Mouse (Mus musculus): Measurements from ENCODE around the gene Olfr1317.

The Olfr1317 gene

GRCm38 (mm10) chr2:112140029-112140428 lies at the start of gene Olfr1317:
Olfr1317 (plus strand) TSS chr2:112140329.
- Histone ChIP-seq H3K36me3 (ENCODE audit: insufficient read depth, low read length) (no peaks in the 10 kb centered on the region), H3K4me1 (replicated peaks; ENCODE audit: low read depth, low read length) (no peaks in the 10 kb centered on the region), H3K9me3 (ENCODE audit: low read length) (no peaks in the 10 kb centered on the region), H3K4me3 (replicated peaks; ENCODE audit: low read length) (no peak within 1 kb of the TSS), H3K27me3 (ENCODE audit: insufficient read depth, low read length) (no peaks in the 10 kb centered on the region)
- TF ChIP-seq CTCF (conservative IDR thresholded peaks at IDR 0.05; ENCODE audit: low read length) (no peak), NANOG (IDR thresholded peaks at IDR 0.05; ENCODE audit: borderline replicate concordance, low read length) (no peak), POU5F1 (IDR thresholded peaks at IDR 0.05; ENCODE audit: borderline replicate concordance, low read length) (no peak)

GRCm38 (mm10) chr2:112096681-112097080 lies 43.4 kb upstream of the Olfr1317 start, which contains the start of gene Olfr1314:
Olfr1314 (minus strand) TSS chr2:112096781.
- Histone ChIP-seq H3K4me3 (replicated peaks; ENCODE audit: low read length) (no peak within 1 kb of the TSS), H3K4me1 (replicated peaks; ENCODE audit: low read depth, low read length) (no peaks in the 10 kb centered on the region), H3K9me3 (ENCODE audit: low read length) (no peaks in the 10 kb centered on the region), H3K27me3 (ENCODE audit: insufficient read depth, low read length) (no peaks in the 10 kb centered on the region), H3K36me3 (ENCODE audit: insufficient read depth, low read length) (no peaks in the 10 kb centered on the region)
- TF ChIP-seq CTCF (conservative IDR thresholded peaks at IDR 0.05; ENCODE audit: low read length) = no peak
- TF ChIP-seq NANOG (IDR thresholded peaks at IDR 0.05; ENCODE audit: borderline replicate concordance, low read length) = no peak
- TF ChIP-seq POU5F1 (IDR thresholded peaks at IDR 0.05; ENCODE audit: borderline replicate concordance, low read length) = no peak

GRCm38 (mm10) chr2:112115340-112115739 lies 24.8 kb upstream of the Olfr1317 start, which contains the start of gene Olfr1315-ps1:
Olfr1315-ps1 (minus strand) TSS chr2:112115440.
- no peaks in the 10 kb centered on the region for H3K4me1 ChIP-seq (replicated peaks; ENCODE audit: low read depth, low read length)
- TF ChIP-seq CTCF (conservative IDR thresholded peaks at IDR 0.05; ENCODE audit: low read length) = no peak
- no peaks in the 10 kb centered on the region for H3K27me3 ChIP-seq (ENCODE audit: insufficient read depth, low read length)
- no peaks in the 10 kb centered on the region for H3K36me3 ChIP-seq (ENCODE audit: insufficient read depth, low read length)
- H3K9me3 ChIP-seq (ENCODE audit: low read length) = peaks cover 9% of the 10 kb centered on the region
- no peak within 1 kb of the TSS for H3K4me3 ChIP-seq (replicated peaks; ENCODE audit: low read length)

GRCm38 (mm10) chr2:112134877-112135276 lies 5.3 kb upstream of the Olfr1317 start, which contains the start of gene Olfr1316:
Olfr1316 (minus strand) TSS chr2:112134977.
- no peaks in the 10 kb centered on the region for H3K4me1 ChIP-seq (replicated peaks; ENCODE audit: low read depth, low read length)
- no peaks in the 10 kb centered on the region for H3K27me3 ChIP-seq (ENCODE audit: insufficient read depth, low read length)
- H3K4me3 ChIP-seq (replicated peaks; ENCODE audit: low read length) = no peak within 1 kb of the TSS
- no peaks in the 10 kb centered on the region for H3K9me3 ChIP-seq (ENCODE audit: low read length)
- no peak for TF ChIP-seq CTCF (conservative IDR thresholded peaks at IDR 0.05; ENCODE audit: low read length)
- TF ChIP-seq POU5F1 (IDR thresholded peaks at IDR 0.05; ENCODE audit: borderline replicate concordance, low read length) = no peak
- TF ChIP-seq NANOG (IDR thresholded peaks at IDR 0.05; ENCODE audit: borderline replicate concordance, low read length) = no peak
- no peaks in the 10 kb centered on the region for H3K36me3 ChIP-seq (ENCODE audit: insufficient read depth, low read length)

- TF ChIP-seq POU5F1 (IDR thresholded peaks at IDR 0.05; ENCODE audit: borderline replicate concordance, low read length) = no peak
- no peak for TF ChIP-seq CTCF (conservative IDR thresholded peaks at IDR 0.05; ENCODE audit: low read length)
- no peak for TF ChIP-seq NANOG (IDR thresholded peaks at IDR 0.05; ENCODE audit: borderline replicate concordance, low read length)
- Histone ChIP-seq H3K36me3 (ENCODE audit: insufficient read depth, low read length) (no peaks in the 10 kb centered on the region), H3K4me3 (replicated peaks; ENCODE audit: low read length) (no peak within 1 kb of the TSS)
Measured at GRCm38 (mm10) chr2:112153898-112154297, 13.8 kb downstream of the Olfr1317 start, which contains the start of gene Olfr1318. Olfr1318 (plus strand) TSS chr2:112154198.

More at GRCm38 (mm10) chr2:112153898-112154297, 13.8 kb downstream of the Olfr1317 start, which contains the start of gene Olfr1318:
- Histone ChIP-seq H3K27me3 (ENCODE audit: insufficient read depth, low read length) (no peaks in the 10 kb centered on the region), H3K9me3 (ENCODE audit: low read length) (peaks cover 7% of the 10 kb centered on the region), H3K4me1 (replicated peaks; ENCODE audit: low read depth, low read length) (no peaks in the 10 kb centered on the region)

Measured in E14TG2a.4 (cell line).